Mouse (Mus musculus) heart, adult 2 months (tissue): Measurements from ENCODE around the gene Nrp1. TPM values are rescaled to one million over a fixed set of nuclear protein-coding genes. Genes with fewer than 3 reads are reported as not detected.

Source experiments
- DNase-seq, 2 experiments: peaks; one replicate each; pipeline ENCODE4 v3.0.0; 2021
- H3K27ac ChIP-seq: fragments of 200-600 bp; 2 replicates; pipeline ENCODE4 v1.8.1; 2022
- H3K27me3 ChIP-seq: fragments of 200-500 bp; 2 replicates; pipeline ENCODE4 v1.6.1; 2012; ENCODE audit warnings: mild to moderate bottlenecking, low read length, inconsistent platforms, mixed read lengths; ENCODE audit not compliant: control insufficient read depth, insufficient read depth
- H3K36me3 ChIP-seq: fragments of 200-500 bp; 2 replicates; pipeline ENCODE4 v1.6.1; 2012; ENCODE audit warnings: low read length, inconsistent platforms; ENCODE audit not compliant: control insufficient read depth, insufficient read depth
- H3K4me1 ChIP-seq: fragments of 200-500 bp; 2 replicates; pipeline ENCODE4 v1.6.1; 2011; ENCODE audit warnings: low read length; ENCODE audit not compliant: control insufficient read depth, insufficient read depth
- H3K4me3 ChIP-seq: fragments of 200-600 bp; 2 replicates; pipeline ENCODE4 v1.8.1; 2022
- H3K79me2 ChIP-seq: fragments of 200-500 bp; replicated peaks from 2 replicates; pipeline ENCODE4 v1.6.1; 2012; ENCODE audit warnings: mild to moderate bottlenecking, inconsistent platforms, low read length, moderate library complexity, mixed read lengths; ENCODE audit not compliant: control insufficient read depth, insufficient read depth
- H3K9ac ChIP-seq: fragments of 200-500 bp; 2 replicates; pipeline ENCODE4 v1.6.1; 2012; ENCODE audit warnings: low read depth, mild to moderate bottlenecking, control low read depth, inconsistent platforms, low read length, mixed read lengths
- CTCF ChIP-seq: fragments of 200-600 bp; IDR thresholded peaks from 2 replicates; pipeline ENCODE4 v1.8.1; 2022; ENCODE audit warnings: antibody characterized with exemption, mild to moderate bottlenecking, moderate library complexity
- EP300 ChIP-seq: fragments of 200-500 bp; IDR thresholded peaks from 2 replicates; pipeline ENCODE4 v1.6.1; 2011; ENCODE audit warnings: low read depth, low read length, control low read depth; ENCODE audit not compliant: insufficient read depth
- POLR2A ChIP-seq: fragments of 200-500 bp; IDR thresholded peaks from 2 replicates; pipeline ENCODE4 v1.6.1; 2011; ENCODE audit warnings: mild to moderate bottlenecking, low read depth, low read length, control low read depth; ENCODE audit not compliant: insufficient read depth
- WGBS: fragments of 180-500 bp; shearing (Covaris S2); methylation state at CpG from one replicate; pipeline ENCODE4 v1.1.7; 2018; 5-methylcytosine and 5-hydroxymethylcytosine counted together
- intact Hi-C: fragments of 180-260 bp; cut with DNase I; formaldehyde crosslinking; loops from one replicate; pipeline ENCODE4 v1.15.1; 2025
- polyA plus RNA-seq: library from polyadenylated mRNA; depleted of rRNA; stranded (reverse); fragments of >200 nt; gene quantifications from 2 replicates; pipeline ENCODE4 v1.2.3, GENCODE M21; 2012
- total RNA-seq, 2 experiments: library from RNA; stranded (reverse); gene quantifications; 2 replicates each; pipeline ENCODE4 v1.2.3; 2021

Gene Nrp1
- total and polyA plus RNA-seq, 3 experiments, result 64.5 to 115 (median 115) TPM

DNA sequence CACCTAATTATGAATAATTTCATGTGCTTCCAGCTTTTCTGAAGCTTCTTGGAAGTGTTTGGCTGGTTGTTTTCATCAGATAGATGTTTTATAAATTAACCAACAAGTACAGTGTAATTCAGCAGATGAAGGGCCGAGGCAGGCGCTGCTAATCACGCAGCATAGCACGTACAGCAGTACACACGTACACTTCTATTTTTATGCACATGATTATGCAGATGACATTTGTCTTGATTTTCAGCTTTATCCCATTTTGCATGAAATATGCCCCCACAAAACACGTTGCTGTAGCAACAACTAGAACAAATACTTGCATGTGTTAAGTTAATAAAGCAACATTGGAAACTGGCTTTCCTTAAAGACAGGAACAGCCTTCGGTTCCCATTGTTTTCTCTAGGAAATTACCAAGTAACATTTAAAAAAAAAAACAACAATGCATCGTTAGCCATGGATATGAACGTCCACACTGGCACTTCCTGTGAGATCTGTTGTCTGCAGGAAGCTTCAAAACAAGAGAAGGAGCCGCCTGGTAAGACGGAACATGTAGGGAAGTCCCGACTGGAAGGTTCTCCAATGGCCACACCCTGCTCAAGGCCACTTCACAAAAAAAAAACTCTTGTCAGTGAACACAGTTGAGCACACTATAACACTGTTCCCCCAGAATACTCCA, 78.9 kb downstream of the Nrp1 start:
- H3K9ac ChIP-seq, result no peak overlapping the region
- intact Hi-C loops, result loop anchor here (1.0 to 5.0 kb wide), 6 partner anchors 13 to 125 kb away; no protein-coding TSS in a partner anchor
- peak overlapping the region; percentile 74 for H3K27ac ChIP-seq
- no peak overlapping the region for H3K4me3 ChIP-seq
- peaks cover 20% of the 10 kb centered on the region for H3K4me1 ChIP-seq
- 46% methylated on average over 12 of the region's 12 CpGs for WGBS
- DNase-seq, result peak in 1 of 2 experiments; percentile 59
- H3K79me2 ChIP-seq, result no peaks in the 10 kb centered on the region
- TF ChIP-seq POLR2A, result no peak
- TF ChIP-seq EP300, result peak; percentile 71; the same call in 1 of the 2 replicates
- peaks cover 75% of the 10 kb centered on the region for H3K36me3 ChIP-seq
- no peaks in the 10 kb centered on the region for H3K27me3 ChIP-seq

DNA sequence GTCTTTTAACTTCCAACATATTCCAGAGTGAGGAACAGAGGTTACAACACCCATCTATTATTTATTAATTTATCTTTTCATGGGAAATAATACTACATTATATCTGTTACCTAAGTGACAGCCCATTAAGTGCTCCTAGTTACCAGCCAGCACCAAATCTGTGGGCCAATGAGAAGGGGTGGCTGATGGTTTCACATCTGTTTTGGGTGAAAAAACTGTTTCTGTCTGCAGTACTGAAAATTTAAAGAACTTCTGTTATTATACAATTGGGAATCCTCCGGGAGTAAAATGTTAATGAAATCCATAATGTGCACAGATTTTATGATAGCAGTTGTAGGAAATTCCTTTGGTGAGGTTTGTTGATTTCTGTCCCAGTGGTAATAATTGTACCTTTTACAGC, 83.0 kb downstream of the Nrp1 start:
- H3K9ac ChIP-seq, result no peak overlapping the region
- H3K4me3 ChIP-seq, result no peak overlapping the region
- H3K27me3 ChIP-seq, result no peaks in the 10 kb centered on the region
- no peak for DNase-seq
- H3K27ac ChIP-seq, result peak overlapping the region; percentile 18
- no peak for TF ChIP-seq EP300
- TF ChIP-seq CTCF, result no peak
- TF ChIP-seq POLR2A, result no peak
- WGBS, result 85% methylated on average over 1 of the region's 1 CpGs
- H3K79me2 ChIP-seq, result peaks cover 3% of the 10 kb centered on the region; the same call in 1 of the 2 replicates
- intact Hi-C loops, result no loop called here
- H3K4me1 ChIP-seq, result peaks cover 15% of the 10 kb centered on the region
- peaks cover 77% of the 10 kb centered on the region for H3K36me3 ChIP-seq

DNA sequence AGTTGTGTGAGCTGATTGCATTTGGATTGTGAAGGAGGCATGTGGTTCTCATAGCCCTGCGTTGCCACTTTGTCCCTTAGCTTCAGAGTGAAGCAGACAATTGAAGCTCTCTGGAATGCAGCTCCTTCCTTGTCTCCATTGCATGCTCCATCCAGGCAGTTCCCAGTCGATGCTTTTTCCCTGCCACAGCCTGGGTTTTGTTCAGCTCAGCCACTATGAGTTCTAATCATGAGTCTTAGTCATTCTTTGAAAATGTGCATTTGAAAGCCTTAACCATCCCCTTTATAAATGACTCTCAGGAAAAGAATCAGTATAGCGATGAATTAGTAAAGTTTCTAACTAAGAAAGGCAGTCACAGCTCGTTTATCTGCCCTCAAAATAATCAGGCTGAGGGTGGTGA, 87.2 kb downstream of the Nrp1 start:
- H3K9ac ChIP-seq, result no peak overlapping the region
- no peaks in the 10 kb centered on the region for H3K27me3 ChIP-seq
- peaks cover 10% of the 10 kb centered on the region for H3K4me1 ChIP-seq
- peak overlapping the region; percentile 1 for H3K27ac ChIP-seq
- DNase-seq, result no peak
- no peak for TF ChIP-seq CTCF
- TF ChIP-seq EP300, result no peak
- no peak for TF ChIP-seq POLR2A
- H3K4me3 ChIP-seq, result no peak overlapping the region
- H3K79me2 ChIP-seq, result peaks cover 5% of the 10 kb centered on the region; the same call in 1 of the 2 replicates
- intact Hi-C loops, result no loop called here
- 53% methylated on average over 4 of the region's 4 CpGs for WGBS
- H3K36me3 ChIP-seq, result peaks cover 72% of the 10 kb centered on the region

DNA sequence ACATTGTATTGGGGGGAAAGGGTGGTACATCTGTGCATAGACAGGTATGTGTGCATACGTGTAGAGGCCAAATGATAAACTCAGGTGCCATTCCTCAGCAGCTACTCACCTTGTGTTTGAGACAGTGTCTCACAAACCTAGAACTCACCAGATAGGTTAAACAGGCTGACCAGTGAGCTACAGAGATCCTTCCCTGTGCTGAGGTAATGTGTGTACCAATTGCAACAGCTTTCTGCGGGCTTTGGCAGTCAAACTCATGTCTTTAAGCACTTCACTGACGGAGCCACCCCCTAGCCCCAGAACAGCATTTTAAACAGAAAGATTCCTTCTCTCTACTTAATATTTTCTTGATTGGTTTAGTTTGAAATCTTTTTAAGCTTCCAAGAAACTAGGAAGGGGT, 88.2 kb downstream of the Nrp1 start:
- DNase-seq, result no peak
- Histone ChIP-seq H3K79me2 (peaks cover 5% of the 10 kb centered on the region; the same call in 1 of the 2 replicates), H3K9ac (no peak overlapping the region), H3K27ac (peak overlapping the region; percentile 9; the same call in 1 of the 2 replicates), H3K4me1 (peaks cover 18% of the 10 kb centered on the region), H3K27me3 (no peaks in the 10 kb centered on the region), H3K36me3 (peaks cover 74% of the 10 kb centered on the region), H3K4me3 (no peak overlapping the region)
- TF ChIP-seq EP300 (no peak), CTCF (no peak), POLR2A (no peak)
- intact Hi-C loops, result no loop called here
- 90% methylated on average over 3 of the region's 3 CpGs for WGBS

DNA sequence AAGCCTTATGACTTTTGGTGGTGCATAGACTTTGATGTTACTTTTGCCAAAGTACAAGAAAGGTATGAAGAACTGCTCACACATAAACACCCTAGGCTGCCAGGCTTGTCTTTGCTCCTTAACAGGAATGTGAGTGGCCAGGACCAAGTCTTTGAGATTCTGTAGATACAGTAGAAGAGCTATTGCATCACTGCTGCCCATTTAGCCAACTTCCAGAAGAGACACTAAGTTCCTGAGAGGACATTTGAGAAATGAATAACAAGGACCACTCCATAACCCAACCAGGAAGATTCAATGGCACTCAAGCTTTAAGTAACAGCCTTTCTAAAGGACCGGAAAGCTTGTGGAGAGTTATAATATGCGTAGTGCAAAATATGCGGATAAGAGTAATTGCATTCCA, 88.9 kb downstream of the Nrp1 start:
- H3K79me2 ChIP-seq, result peaks cover 5% of the 10 kb centered on the region; the same call in 1 of the 2 replicates
- H3K4me1 ChIP-seq, result peaks cover 20% of the 10 kb centered on the region
- 95% methylated on average over 3 of the region's 3 CpGs for WGBS
- no peak overlapping the region for H3K9ac ChIP-seq
- TF ChIP-seq CTCF (no peak), POLR2A (no peak), EP300 (no peak)
- no peaks in the 10 kb centered on the region for H3K27me3 ChIP-seq
- H3K27ac ChIP-seq, result peak overlapping the region; percentile 30; the same call in 1 of the 2 replicates
- no peak overlapping the region for H3K4me3 ChIP-seq
- peaks cover 75% of the 10 kb centered on the region for H3K36me3 ChIP-seq
- intact Hi-C loops, result no loop called here
- no peak for DNase-seq

DNA sequence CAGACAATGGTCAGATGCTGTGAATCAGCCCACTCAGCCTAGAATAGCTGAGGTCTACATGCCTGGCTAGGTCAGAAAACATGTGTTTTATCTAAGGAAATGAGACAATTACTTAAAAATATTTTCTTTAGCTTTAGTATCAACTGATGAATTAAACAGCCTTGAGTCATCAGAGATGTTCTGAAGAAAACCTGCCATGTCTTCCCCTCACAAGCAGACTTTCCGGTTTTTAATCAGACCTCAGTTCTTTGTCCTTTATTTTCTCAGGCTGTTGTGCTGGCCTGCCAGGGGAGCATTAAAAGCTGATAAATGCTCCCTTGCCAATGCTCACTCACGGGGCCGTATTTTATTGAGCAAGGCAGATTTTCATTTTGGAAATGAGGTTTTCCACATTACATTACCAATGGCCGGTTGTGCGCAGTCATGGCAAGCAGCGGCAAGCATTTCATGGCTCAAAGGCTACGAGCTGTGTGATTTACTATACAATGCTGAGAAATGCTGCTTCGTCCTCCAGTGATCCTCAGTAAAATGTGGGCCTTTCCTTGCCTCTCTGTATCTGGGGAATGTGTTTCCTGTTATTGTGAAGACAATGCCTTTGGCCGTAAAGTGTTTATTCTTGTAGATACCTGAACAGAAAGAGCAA, 92.1 kb downstream of the Nrp1 start:
- H3K27me3 ChIP-seq, result no peaks in the 10 kb centered on the region
- TF ChIP-seq CTCF (no peak), EP300 (no peak), POLR2A (no peak)
- DNase-seq, result peak in 1 of 2 experiments; percentile 48
- H3K36me3 ChIP-seq, result peaks cover 79% of the 10 kb centered on the region
- intact Hi-C loops, result loop anchor here (1.0 to 5.0 kb wide), 3 partner anchors 13 to 593 kb away; no protein-coding TSS in a partner anchor
- H3K9ac ChIP-seq, result no peak overlapping the region
- H3K4me3 ChIP-seq, result no peak overlapping the region
- peak overlapping the region; percentile 86 for H3K27ac ChIP-seq
- H3K4me1 ChIP-seq, result peaks cover 25% of the 10 kb centered on the region
- peaks cover 4% of the 10 kb centered on the region; the same call in 1 of the 2 replicates for H3K79me2 ChIP-seq
- WGBS, result 41% methylated on average over 9 of the region's 9 CpGs
